Comparison of ENCODE assay signal across 15 mouse cellular contexts in the genomic region with DNA sequence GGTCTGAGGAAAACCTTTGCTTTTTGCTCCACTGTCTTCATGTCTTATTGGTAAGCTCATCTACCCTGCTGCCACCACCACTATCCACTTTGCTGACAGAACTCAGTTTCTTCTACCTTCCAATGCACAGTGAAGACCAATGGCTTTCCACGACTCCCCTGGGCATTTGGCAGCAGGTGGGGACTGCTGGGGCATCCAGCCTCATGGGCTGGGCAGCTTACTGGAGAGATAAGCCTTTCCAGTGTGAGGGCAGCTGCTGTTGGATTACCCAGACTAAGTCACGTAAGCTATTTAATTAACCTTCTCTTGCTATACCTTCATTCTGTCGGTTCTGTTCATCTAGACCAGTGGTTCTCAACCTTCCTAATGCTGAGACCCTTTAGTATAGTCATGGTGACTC.
A peak's percentile ranks its signal among the peaks of the same experiment; 100 is the strongest.
DNase-seq lines count a peak whose midpoint lies in the region; ATAC-seq and TF ChIP-seq lines count a peak whose summit lies in the region.
"Had no signal": no experiment of that assay in that cellular context is flagged by ENCODE, and none has a peak within 500 bp of the region (broad histone marks: within the 10 kb centered on the region; RNA-seq: fewer than 3 reads in every experiment).

No protein-coding gene starts in this region.

- H3ac ChIP-seq in C2C12 (ENCODE audit: control insufficient read depth, insufficient read length, low read depth) = no peak overlapping the region

- H3K79me3 ChIP-seq in C2C12 (ENCODE audit: low read depth) = no peaks in the 10 kb centered on the region

- H3K4me3 ChIP-seq in C2C12 (ENCODE audit: insufficient read depth, poor library complexity, severe bottlenecking) = no peak overlapping the region
- H3K4me3 ChIP-seq in layer of hippocampus, adult 2 months = no peak overlapping the region

- H3K27me3 ChIP-seq in C2C12 (ENCODE audit: control insufficient read depth, insufficient read depth, insufficient read length) = no peaks in the 10 kb centered on the region
- H3K27me3 ChIP-seq: CH12.LX, Patski had no signal

- H3K79me2 ChIP-seq in C2C12 (ENCODE audit: control insufficient read depth, insufficient read depth) = no peaks in the 10 kb centered on the region

- ATAC-seq in megakaryocyte-erythroid progenitor cell, adult 5-6 weeks (replicated peaks; ENCODE audit: low FRiP score, low TSS enrichment, poor library complexity, severe bottlenecking) = peak; percentile 55; the same call in 1 of the 2 replicates
- ATAC-seq in frontal cortex, adult (ENCODE audit: low TSS enrichment) = no peak
- ATAC-seq: activated CD4-positive, CD25-positive, alpha-beta regulatory T cell, adult 4 months; CD4-positive, CD25-positive, alpha-beta regulatory T cell, adult 4 months; Patski had no signal

- H3K27ac ChIP-seq in layer of hippocampus, adult 2 months = no peak overlapping the region

- DNase-seq in layer of hippocampus, adult 2 months (ENCODE audit: low spot score in 2 of 2) = no peak
- DNase-seq: adrenal gland, adult 2 months; adrenal gland, adult 8-10 months; adrenal gland, postnatal 10 days; adrenal gland, postnatal 14 days; adrenal gland, postnatal 25 days; adrenal gland, postnatal 36 days; B cell, adult 2 months had no signal

- H3K36me3 ChIP-seq in C2C12 (ENCODE audit: control insufficient read depth, insufficient read depth) = no peaks in the 10 kb centered on the region

- TF ChIP-seq CTCF in C2C12 (IDR thresholded peaks at IDR 0.05; ENCODE audit: control insufficient read depth, insufficient read depth, insufficient read length) = no peak
- no peak for TF ChIP-seq CTCF in layer of hippocampus, adult 2 months (conservative IDR thresholded peaks at IDR 0.05)

TF ChIP-seq in C2C12, 6 proteins besides CTCF, POLR2A, EP300 and RAD21:
- no peak for TF ChIP-seq USF1 (IDR thresholded peaks at IDR 0.05; ENCODE audit: low read depth)
- TF ChIP-seq MYOD1 (IDR thresholded peaks at IDR 0.05; ENCODE audit: control insufficient read depth, insufficient read length, low read depth) = peak; percentile 72
- TF ChIP-seq MAX (IDR thresholded peaks at IDR 0.05) = no peak
